Mouse (Mus musculus) CH12.LX (cell line): Measurements from ENCODE around the gene Lmod2.

ENCODE experiments used
- CTCF ChIP-seq, 2 experiments: IDR thresholded peaks in 1 of 2; conservative IDR thresholded peaks in 1 of 2; 2 replicates each; pipeline ENCODE4 v1.5.1; 2011 to 2012; ENCODE audit warnings: low read depth in 2 of 2, low read length in 2 of 2, improper control_type of control experiment in 1 of 2, inconsistent platforms in 1 of 2, mild to moderate bottlenecking in 1 of 2, moderate library complexity in 1 of 2
- JUN ChIP-seq: IDR thresholded peaks from 2 replicates; pipeline ENCODE4 v1.6.1; 2011; ENCODE audit warnings: low read depth, mild to moderate bottlenecking, low read length, improper control_type of control experiment, moderate library complexity; ENCODE audit not compliant: insufficient read depth
- MYC ChIP-seq: IDR thresholded peaks from 2 replicates; pipeline ENCODE4 v1.6.1; 2011; ENCODE audit warnings: low read depth, mild to moderate bottlenecking, improper control_type of control experiment, low read length
- POLR2A ChIP-seq: IDR thresholded peaks from 2 replicates; pipeline ENCODE4 v1.6.1; 2011; ENCODE audit warnings: low read depth, mild to moderate bottlenecking, improper control_type of control experiment, low read length
- TCF12 ChIP-seq: IDR thresholded peaks from 2 replicates; pipeline ENCODE4 v1.6.1; 2014; ENCODE audit warnings: low read depth, mild to moderate bottlenecking, inconsistent platforms, low read length, improper control_type of control experiment
- USF2 ChIP-seq: conservative IDR thresholded peaks from 2 replicates; pipeline ENCODE4 v1.6.1; 2011; ENCODE audit warnings: low read depth, low read length, improper control_type of control experiment
- ZC3H11A ChIP-seq: IDR thresholded peaks from 2 replicates; pipeline ENCODE4 v1.6.1; 2012; ENCODE audit warnings: low read depth, mild to moderate bottlenecking, inconsistent platforms, low read length, improper control_type of control experiment
- ZNF384 ChIP-seq: IDR thresholded peaks from 2 replicates; pipeline ENCODE4 v1.6.1; 2012; ENCODE audit warnings: low read depth, low read length, improper control_type of control experiment, inconsistent platforms

- TF ChIP-seq TCF12 (no peak), CTCF (conservative IDR thresholded peaks at IDR 0.05 in 1 of 2, IDR thresholded peaks at IDR 0.05 in 1 of 2; ENCODE audit: low read depth in 2 of 2, low read length in 2 of 2) (no peak), POLR2A (no peak), MYC (no peak), ZNF384 (no peak), USF2 (no peak), JUN (no peak), ZC3H11A (no peak)
These were observed 25.1 kb upstream of the Lmod2 start for GRCm38 (mm10) chr6:24572431-24572830.
